Mouse (Mus musculus): ENCODE measurements around the gene Tmem231. TPM values are rescaled to one million over a fixed set of nuclear protein-coding genes. Genes with fewer than 3 reads are reported as not detected.

The Tmem231 gene
- total RNA-seq (2021), result 10 to 100 TPM in 1 of 2 experiments, 1 to 10 TPM in 1; 9.8 to 10.6 TPM
- long read RNA-seq, experiment 1, transcript Tmem231-201 (7 exons, 2,984 nt), result major isoform, 11 of 14 reads
- long read RNA-seq, experiment 1, partial matches to known transcripts, result 1 of 14 reads
- long read RNA-seq, experiment 1, other reads (novel, unspliced or antisense), result 2 of 14 reads
- long read RNA-seq, experiment 2, transcript Tmem231-201 (7 exons, 2,984 nt), result major isoform, 10 of 14 reads
- long read RNA-seq, experiment 2, partial matches to known transcripts, result 1 of 14 reads
- long read RNA-seq, experiment 2, other reads (novel, unspliced or antisense), result 3 of 14 reads

DNA sequence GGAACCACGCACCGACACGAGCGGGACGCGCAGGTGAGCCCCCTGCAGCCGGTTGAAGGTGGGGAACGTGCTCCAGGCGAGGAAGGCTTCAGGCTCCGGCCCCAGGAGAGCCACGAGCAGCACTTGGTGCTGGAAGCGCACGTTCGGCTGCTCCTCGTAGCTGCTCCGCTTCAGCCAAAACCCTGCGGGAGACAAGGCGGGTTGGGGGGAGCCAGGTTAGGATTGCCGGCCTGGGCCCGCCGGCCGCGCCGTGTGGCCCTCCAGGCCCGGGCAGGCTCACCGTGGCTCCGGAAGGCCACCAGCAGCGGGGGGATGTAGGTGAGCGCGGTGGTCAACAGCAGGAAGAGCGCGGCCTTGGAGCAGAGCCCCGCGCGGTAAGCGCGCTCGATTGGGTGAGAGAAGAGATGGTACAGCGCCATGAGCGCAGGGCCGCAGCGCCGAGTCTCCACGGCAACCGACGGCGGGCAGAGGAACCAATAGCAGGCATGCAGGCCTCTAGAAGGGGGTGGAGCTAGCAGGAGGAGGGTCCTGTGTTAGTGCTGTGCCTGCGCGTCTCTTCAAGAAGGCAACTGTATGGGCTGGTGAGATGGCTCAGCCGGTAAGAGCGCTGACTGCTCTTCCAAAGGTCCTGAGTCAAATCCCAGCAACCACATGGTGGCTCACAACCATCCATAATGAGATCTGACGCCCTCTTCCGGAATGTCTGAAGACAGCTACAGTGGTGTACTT, at the start of gene Tmem231:
Gene Tmem231, minus strand, starts transcription at position 534 of the 729 bp plus-strand sequence.
- intact Hi-C loops (cut with DNase I), result no loop called here

DNA sequence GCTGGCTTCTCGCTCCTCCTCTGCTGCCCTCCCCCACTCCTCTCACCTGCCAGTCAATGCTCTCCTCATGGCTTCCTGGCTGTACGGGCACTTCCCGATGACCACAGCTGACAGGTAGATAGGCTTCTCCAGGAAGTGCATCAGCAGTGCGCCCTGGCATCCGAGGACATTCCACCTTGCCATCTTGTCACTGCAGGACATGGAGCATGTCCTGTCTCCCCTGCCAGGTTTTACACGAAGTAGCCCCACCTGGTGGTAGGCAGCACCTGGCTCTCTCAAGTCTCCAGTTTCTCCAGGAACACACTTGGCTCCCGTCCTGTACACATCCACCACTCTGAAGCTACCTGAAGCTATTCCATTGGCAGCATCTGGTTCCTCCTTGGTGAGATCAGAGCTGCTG, 48.4 kb upstream of the Tmem231 start:
- intact Hi-C loops (cut with DNase I), result no loop called here
- no peak for DNase-seq (ENCODE audit: low spot score in 2 of 2)

More for the DNA sequence above, at the start of gene Tmem231:
- DNase-seq (ENCODE audit: low spot score in 2 of 2), result peak; percentile 92 to 94

DNA sequence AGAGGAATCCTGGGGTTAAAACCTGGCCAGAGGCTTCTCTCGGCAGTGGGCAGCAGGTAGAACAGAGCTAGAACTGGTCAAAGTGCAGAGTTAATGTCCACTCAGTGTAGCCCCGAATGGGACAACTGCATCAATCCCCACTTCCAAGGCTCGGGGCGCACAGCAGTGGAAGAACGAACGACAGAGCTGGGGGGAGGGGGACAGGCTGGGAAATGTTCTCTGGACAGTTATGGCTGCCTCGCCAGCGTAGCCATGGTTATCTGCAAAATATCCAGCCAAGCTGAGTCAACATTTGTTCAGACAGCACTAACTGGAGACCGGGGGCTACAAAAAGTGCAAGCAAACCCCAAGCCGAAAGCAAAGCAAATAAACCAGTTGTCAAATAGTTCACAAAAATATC, 44.5 kb upstream of the Tmem231 start:
- DNase-seq (ENCODE audit: low spot score in 2 of 2), result no peak
- intact Hi-C loops (cut with DNase I), result no loop called here

DNA sequence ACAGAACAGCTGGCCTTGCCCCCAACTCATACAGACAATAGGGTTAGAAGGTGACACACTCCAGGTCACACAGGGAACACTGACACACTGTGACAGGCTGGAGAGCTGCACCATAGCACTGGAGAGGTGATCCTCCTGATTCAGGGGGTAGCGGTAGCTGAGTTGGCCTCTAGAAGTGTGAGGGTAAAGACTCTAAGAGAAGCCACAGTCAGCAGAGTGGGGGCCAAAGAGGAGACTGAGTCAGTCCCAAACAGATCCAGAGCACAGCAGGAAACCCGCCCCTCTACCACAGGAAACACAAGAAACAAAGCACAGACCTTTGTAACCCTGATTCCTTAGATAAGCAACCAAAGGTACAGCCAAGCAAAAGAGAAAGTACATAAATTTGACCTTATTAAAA, 42.6 kb upstream of the Tmem231 start:
- no peak for DNase-seq (ENCODE audit: low spot score in 2 of 2)
- intact Hi-C loops (cut with DNase I), result no loop called here

DNA sequence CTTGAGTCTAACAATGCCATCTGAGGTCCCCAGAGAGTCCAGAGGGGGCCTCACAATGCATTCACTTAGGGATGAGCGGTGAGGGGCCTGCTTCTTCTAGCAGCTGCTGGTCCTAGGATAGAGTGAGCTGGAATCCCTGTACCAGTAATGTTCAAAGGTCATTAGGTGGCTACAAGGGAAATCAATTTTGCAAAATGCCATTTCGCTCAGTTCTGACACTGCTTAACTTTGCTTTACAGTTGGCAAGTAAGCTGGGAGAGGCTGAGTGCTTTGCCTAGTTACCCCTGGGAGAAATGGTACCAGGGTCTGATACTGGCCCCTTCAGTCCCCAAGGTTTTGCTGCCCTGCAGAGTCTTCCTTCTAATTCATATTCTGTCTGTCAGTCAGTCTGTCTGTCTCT, 42.0 kb upstream of the Tmem231 start:
- intact Hi-C loops (cut with DNase I), result no loop called here
- no peak for DNase-seq (ENCODE audit: low spot score in 2 of 2)

DNA sequence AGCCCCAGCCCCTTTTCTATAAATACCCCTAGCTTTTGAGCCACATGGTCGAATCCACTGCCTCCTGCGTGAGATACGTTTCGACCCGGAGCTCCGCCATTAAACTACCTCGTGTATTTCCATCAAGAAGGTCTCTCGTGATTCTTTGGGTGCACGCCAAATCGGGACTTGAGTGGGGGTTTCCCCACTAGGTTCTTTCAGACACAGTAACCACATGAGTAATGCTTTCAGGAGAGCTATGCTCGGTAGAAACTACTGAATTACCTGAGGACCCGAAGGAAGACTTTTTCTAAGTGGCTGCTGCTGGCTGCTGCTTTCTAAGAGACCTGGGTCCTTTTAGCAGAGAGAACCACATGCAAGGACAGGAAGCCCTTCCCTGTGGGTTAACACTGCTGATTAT, 40.5 kb upstream of the Tmem231 start:
- intact Hi-C loops (cut with DNase I), result no loop called here
- no peak for DNase-seq (ENCODE audit: low spot score in 2 of 2)

DNA sequence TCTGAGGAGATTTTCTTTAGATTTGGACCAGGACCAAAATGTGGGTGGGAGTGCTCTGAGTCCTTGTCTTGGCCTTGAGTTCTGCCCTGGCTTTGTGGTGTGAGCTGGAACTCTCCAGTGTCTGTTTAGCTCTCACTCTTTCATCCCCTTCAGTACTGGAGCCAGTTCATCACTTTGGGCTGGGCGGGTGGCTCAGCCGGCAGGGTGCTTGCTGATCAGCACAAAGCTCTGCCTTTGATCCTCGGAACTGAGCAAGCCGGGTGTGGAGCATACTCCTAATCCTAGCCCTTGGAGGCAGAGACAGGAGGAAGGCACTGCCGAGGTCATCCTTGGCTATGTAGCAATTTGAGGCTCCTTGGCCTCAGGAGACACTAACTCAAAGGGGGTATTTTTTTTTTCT, 35.3 kb upstream of the Tmem231 start:
- DNase-seq (ENCODE audit: low spot score in 2 of 2), result no peak
- intact Hi-C loops (cut with DNase I), result no loop called here

DNA sequence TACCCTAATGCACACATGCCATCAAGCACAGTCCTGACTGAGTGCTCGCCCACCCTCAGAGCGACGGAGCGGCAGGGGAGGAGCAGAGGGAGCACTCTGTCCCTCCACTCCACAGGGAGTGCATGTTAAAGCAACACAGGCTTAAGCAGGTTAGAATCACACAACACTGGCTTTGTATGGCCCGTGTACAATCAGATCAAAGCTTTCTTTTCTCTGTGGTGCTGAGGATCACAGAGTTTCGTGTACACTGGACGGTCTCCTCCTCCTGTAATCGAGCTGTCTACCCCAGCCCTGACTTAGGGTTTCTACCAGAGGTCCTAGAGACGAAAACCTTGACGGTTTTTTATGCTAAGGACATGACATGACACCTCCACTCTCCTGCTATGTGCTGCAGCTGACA, 34.9 kb upstream of the Tmem231 start:
- no peak for DNase-seq (ENCODE audit: low spot score in 2 of 2)
- intact Hi-C loops (cut with DNase I), result no loop called here

DNA sequence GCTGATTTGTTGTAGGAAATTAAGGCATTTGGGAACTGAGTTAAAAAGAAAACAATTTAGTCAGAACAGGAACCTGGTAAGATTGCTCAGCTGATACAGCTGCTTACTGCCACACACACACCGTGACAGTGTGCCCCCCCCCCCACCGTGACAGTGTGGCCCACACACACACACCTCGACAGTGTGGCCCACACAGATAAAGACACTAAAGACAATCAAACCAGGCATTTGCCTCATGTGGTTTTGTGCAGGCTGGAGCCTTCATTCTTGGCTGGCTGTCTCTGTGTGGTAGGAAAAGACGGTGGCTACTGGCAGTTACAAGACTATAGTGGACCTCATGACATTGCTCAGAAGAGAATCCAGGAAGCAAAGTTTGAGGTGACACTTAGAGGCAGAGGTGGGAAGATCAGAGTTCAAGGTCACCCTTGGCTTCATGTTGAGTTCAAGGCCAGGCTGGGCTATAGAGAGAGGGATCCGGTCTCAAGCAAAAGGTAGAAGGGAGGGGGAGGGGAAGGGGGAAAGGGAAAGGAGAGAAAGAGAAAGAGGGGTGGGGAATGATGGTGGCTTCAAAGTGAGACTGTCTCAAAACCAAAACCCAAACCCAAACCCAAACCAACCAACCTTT, 33.7 kb upstream of the Tmem231 start:
- no peak for DNase-seq (ENCODE audit: low spot score in 2 of 2)
- intact Hi-C loops (cut with DNase I), result no loop called here

DNA sequence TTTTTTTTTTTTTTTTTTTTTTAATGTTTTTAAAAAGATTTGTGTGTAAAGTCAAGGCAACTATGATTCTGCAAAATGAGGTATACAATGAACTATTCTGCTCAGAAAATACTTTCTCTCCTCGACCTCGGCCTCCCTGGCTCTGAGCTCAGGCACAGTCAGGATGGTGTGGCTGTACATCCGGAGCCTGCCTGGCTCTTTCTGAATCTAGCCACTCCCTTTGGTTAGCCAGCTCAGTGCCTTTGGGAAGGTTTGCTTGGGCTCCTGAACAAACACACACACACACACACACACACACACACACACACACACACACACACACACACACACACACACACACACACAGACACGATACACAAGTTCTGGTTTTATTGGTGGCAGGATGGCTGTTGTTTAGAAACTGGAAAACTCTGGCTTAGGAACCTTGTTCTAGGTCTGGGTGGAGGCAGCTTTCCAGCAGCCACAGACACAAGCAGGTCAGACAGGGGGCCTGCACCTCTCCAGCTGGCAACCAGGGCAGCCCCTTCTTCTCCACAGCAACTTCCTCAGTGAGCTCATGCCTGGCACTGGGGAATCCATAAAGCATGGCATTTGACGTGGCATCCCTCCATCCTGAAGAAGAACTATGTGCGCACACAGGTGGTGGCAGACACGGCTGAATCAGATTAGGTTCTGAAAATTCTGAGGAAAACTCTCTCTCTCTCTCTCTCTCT, 31.3 kb upstream of the Tmem231 start:
- intact Hi-C loops (cut with DNase I), result no loop called here
- no peak for DNase-seq (ENCODE audit: low spot score in 2 of 2)

DNA sequence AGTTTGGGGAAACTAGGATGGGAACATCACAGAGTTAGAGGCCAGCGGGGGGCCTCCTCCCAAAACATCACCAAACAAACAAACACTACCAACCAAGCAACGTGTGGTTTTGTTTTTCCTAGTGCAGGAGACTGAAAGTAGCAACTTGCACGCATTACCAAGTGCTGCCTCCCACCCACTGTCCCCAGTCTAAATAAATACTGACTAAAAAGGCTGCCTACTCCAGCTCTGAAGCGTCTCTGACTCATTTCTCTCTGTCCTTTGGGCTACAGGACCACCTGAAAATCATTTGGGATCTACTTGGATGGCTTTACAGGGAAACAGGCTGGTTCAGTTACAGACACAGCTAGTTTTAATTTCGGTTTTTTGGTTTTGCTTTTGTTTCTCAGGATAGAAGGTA, 30.7 kb upstream of the Tmem231 start:
- peak in 1 of 2 experiments; percentile 26 for DNase-seq (ENCODE audit: low spot score in 2 of 2)
- intact Hi-C loops (cut with DNase I), result no loop called here

DNA sequence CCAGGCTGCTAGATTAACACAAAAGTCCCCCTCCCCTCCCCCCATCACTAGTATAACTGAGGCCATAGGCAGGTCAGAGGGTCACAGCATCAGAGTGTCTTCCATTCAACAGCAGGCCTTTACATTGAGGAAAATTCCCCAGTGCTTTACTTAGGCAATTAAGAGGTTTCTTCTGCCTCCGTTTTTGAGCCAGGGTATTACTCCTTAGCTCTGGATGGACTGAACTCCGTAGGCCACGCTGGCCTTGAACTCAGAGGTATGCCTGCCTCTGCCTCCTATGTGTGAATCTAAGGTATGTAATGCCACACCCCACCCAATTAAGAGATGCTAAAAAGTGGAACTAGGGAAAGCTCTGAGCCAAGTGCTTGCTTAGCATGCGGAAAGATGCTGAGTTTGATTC, 29.9 kb upstream of the Tmem231 start:
- intact Hi-C loops (cut with DNase I), result no loop called here

DNA sequence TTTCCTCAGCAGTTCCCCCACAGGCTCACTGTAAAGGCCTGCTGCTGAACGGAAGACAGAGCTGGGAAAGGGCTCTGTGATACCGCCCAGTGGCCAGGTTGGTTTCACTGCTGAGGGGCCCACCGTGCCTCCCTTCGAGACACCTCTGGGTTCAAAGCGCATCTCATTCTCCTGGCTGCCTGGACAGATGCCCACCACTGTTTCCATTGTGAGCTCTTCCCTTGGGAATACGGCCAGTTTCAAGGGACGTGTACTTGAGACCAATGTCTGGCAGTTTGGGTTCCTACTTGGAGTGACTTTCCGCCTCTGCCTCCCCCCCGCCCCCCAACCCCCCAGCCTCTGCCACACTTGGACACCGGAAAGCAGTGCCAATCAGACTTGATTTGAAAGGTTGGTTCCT, 29.4 kb upstream of the Tmem231 start:
- intact Hi-C loops (cut with DNase I), result no loop called here
- DNase-seq (ENCODE audit: low spot score in 2 of 2), result no peak

More for the DNA sequence above, 29.9 kb upstream of the Tmem231 start:
- DNase-seq (ENCODE audit: low spot score in 2 of 2), result no peak

DNA sequence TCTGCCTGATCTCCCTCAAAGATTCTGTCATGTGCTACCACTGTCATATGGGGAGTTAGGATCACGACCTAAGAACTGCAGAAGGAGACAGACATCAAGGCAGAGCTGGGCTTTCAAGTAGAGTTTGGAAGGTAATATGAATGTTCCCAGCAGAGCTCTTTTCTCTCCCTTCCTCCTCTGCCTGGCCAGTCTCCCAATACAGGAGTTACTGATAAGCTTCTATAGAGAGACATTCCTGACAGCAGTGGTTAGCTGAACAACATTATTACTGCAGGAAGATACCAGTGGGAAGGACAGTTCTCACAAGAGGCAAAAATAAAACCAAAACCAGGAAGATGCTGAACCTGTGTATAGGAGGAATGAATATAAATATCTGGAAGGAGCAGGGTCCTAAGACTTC, 28.9 kb upstream of the Tmem231 start:
- intact Hi-C loops (cut with DNase I), result no loop called here
- DNase-seq (ENCODE audit: low spot score in 2 of 2), result no peak

DNA sequence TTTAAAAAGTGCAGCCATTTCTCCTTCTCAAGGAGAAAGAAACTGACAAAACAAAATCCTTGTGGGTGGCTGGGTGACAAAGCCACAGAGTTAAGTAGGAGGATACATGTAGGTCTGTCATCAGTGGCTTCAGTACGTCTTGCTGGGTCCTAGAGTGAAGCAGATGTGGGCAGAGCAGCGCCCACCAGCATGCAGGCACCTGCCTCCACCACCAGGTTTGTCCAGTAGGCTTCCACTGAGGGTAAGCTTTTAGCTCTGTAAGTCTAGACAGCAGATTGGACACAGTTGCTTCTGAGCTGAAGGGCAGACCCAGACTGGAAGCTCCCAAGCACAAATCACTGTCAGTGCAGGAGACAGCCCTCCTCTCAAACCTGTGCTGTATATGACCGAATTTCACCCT, 27.6 kb upstream of the Tmem231 start:
- DNase-seq (ENCODE audit: low spot score in 2 of 2), result no peak
- intact Hi-C loops (cut with DNase I), result no loop called here

DNA sequence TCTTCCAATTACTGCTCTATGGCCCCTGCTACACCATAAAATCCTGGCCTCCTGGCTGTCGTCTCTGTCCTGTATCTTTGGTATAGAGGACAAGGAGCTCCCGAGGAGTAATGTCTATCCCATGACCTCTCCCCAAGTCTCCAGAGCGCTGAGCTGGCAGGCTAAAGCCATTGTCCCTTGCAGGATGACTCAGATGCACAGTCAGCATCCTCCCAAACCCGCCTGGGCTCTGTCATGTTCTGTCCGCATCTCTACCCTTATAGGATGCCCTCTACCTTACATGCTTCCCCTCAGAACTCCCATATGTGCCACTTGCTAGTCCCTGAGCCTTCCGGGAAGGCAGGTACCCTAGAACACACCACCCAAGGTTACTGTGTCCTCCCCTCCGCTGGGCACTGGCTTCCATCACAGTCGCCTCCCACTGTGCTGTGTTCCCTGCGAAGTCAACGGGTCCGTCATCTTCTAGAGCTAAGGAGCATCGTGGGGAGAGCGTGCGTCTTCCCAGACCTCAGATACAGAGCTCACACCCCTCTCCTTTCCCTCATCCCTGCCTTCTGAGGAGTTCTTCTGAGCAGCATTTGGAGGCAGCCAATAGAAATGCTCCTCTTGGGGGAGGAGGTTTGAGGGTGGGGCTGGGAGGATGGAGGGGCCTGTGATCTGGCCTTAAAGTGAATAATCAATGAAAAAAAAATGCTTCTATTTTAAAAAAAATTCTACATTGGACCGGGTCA, 27.1 kb upstream of the Tmem231 start:
- DNase-seq (ENCODE audit: low spot score in 2 of 2), result no peak
- intact Hi-C loops (cut with DNase I), result no loop called here

DNA sequence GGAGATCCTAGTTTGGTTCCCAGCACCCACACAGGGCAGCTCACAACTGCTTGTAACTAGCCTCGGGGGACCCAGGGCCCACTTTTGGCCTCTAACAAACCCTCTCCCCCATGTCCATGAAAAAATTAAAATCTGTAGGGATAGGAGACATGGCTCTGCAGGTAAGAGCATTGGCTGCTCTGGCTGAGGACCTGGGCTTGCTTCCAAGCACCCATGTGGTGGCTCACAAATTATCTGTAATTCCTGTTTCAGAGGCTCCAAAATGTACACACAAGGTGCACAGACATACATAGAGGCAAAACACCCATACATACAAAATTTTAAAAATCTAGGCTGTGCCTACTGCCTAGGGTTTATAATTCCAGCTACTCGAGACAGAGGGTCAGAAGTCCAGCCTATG, 23.6 kb upstream of the Tmem231 start:
- intact Hi-C loops (cut with DNase I), result no loop called here
- DNase-seq (ENCODE audit: low spot score in 2 of 2), result no peak

DNA sequence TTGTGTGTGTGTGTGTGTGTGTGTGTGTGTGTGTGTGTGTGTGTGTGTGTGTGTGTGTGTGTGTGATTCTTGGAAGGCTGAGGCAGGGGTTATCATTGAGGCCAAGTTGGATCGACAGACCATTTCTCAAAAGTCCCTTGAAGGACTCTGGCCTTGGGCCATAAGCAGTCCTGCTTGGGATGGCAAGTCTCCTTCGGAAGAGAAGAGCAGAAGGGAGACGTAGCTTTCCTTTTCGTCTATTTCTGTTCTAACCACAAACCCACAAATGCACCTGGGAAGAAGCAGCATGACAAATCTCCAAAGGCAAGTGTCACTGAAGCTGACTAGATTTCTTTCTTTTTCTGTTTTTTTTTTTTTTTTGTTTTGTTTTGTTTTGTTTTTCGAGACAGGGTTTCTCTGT, 22.2 kb upstream of the Tmem231 start:
- intact Hi-C loops (cut with DNase I), result no loop called here
- DNase-seq (ENCODE audit: low spot score in 2 of 2), result no peak

DNA sequence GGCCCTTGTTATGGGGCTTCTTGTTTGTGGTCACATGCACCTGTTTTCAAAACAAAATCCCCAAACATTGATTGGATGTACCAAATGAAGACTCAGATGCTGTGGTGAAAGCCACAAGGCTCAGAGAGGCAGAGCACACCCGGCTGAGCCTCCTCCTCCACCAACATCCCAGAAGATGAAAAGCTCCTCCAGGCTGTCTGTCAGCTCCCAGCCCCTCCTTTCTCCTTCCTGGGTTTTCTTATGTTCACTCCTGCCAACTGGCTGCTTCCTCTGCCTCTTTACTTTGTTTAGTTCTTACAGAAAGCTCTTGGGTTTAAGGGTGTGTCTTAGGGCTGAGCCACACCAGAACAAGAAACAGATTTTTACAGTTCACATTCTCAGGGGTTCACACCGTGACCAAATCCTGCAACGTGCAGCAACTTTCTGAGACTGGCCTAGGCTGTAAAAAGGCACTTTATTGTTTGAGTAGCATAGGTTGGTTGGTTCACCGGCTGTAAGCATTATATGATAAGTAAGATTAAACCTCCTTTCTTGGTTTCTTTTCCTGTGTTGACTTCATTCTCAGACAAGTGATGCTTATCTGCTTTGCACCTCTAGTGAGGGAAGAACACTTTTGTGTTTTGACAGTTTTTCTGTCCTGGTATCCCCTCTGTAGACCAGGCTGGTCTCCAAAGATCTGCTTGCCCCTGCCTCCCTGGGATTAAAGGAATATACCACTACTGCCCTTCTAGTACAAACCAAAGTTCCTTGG, 21.3 kb upstream of the Tmem231 start:
- intact Hi-C loops (cut with DNase I), result no loop called here
- DNase-seq (ENCODE audit: low spot score in 2 of 2), result no peak

Data from left cerebral cortex, postnatal 14 days (tissue).